Mouse (Mus musculus) neural tube, embryonic 10.5 days (tissue): ENCODE measurements around the gene Tmem119.

Experiments
- DNase-seq: peaks from one replicate; pipeline ENCODE4 v3.0.0-alpha.2; 2017; ENCODE audit warnings: low spot score; ENCODE audit errors: extremely low spot score

Gene Tmem119

GRCm38 (mm10) chr5:113765641-113766526 lies 34.4 kb downstream of the Tmem119 start:
- no peak for DNase-seq

GRCm38 (mm10) chr5:113764426-113764825 lies 35.9 kb downstream of the Tmem119 start:
- DNase-seq = no peak

DNA sequence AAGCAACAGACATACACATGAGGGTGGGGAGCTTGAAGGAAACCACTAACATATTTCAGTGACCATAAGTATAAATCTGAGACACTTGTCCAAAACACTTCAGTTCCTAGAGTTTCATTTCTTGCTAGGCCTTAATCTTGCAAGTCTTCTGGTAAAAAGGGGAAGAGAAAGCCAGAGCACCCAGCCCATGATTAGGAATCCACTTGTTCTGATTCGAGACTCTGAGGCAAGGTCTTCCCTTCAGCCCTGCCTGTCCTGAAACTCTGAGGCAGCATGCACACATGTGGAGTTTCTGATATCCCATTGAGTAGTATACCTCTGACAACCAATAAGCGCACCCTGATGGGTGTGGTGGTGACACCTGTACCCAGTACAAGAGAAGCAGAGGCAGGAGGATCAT lies 38.7 kb downstream of the Tmem119 start:
- no peak for DNase-seq

GRCm38 (mm10) chr5:113755347-113756030 lies 44.8 kb downstream of the Tmem119 start:
- no peak for DNase-seq

GRCm38 (mm10) chr5:113751521-113752157 lies 48.7 kb downstream of the Tmem119 start:
- no peak for DNase-seq

GRCm38 (mm10) chr5:113748556-113749331 lies 51.6 kb downstream of the Tmem119 start:
- DNase-seq = no peak

- no peak for DNase-seq
Measured at GRCm38 (mm10) chr5:113747629-113748028, 52.7 kb downstream of the Tmem119 start.
